Mouse (Mus musculus) spleen, adult 2 months (tissue): ENCODE results near the gene Dennd4b. TPM values are rescaled to one million over a fixed set of nuclear protein-coding genes. Genes with fewer than 3 reads are reported as not detected.

Source experiments
- DNase-seq, 2 experiments: peaks; one replicate each; pipeline versions ENCODE4 v3.0.0 to v3.0.0-alpha.2; 2012 to 2021; ENCODE audit warnings: low spot score in 2 of 2, low read depth in 1 of 2
- H3K27ac ChIP-seq: fragments of 200-500 bp; 2 replicates; pipeline ENCODE4 v1.5.1; 2012; ENCODE audit warnings: low read length, inconsistent platforms; ENCODE audit not compliant: insufficient read depth
- H3K27me3 ChIP-seq: fragments of 200-500 bp; 2 replicates; pipeline ENCODE4 v1.6.1; 2012; ENCODE audit warnings: mild to moderate bottlenecking, moderate library complexity, low read length, inconsistent platforms; ENCODE audit not compliant: control insufficient read depth, insufficient read depth
- H3K36me3 ChIP-seq: fragments of 200-500 bp; 2 replicates; pipeline ENCODE4 v1.6.1; 2012; ENCODE audit warnings: mild to moderate bottlenecking, low read length, inconsistent platforms; ENCODE audit not compliant: control insufficient read depth, insufficient read depth
- H3K4me1 ChIP-seq: fragments of 200-500 bp; 2 replicates; pipeline ENCODE4 v1.6.1; 2011; ENCODE audit warnings: inconsistent platforms; ENCODE audit not compliant: control insufficient read depth, insufficient read depth, insufficient read length
- H3K4me3 ChIP-seq: fragments of 200-500 bp; 2 replicates; pipeline ENCODE4 v1.5.1; 2011; ENCODE audit warnings: mild to moderate bottlenecking, inconsistent platforms; ENCODE audit not compliant: insufficient read depth, insufficient read length; ENCODE audit errors: extremely low read depth
- CTCF ChIP-seq: fragments of 200-500 bp; IDR thresholded peaks from 2 replicates; pipeline ENCODE4 v1.5.1; 2011; ENCODE audit warnings: mild to moderate bottlenecking, inconsistent platforms; ENCODE audit not compliant: insufficient read depth, insufficient read length, insufficient replicate concordance; ENCODE audit errors: extremely low read depth
- POLR2A ChIP-seq: fragments of 200-500 bp; IDR thresholded peaks from 2 replicates; pipeline ENCODE4 v1.6.1; 2011; ENCODE audit warnings: low read depth, low read length, inconsistent platforms
- WGBS: fragments of 180-500 bp; shearing (Covaris S2); methylation state at CpG from one replicate; pipeline ENCODE4 v1.1.7; 2018; 5-methylcytosine and 5-hydroxymethylcytosine counted together
- polyA plus RNA-seq: library from polyadenylated mRNA; depleted of rRNA; stranded (reverse); fragments of >200 nt; gene quantifications from 2 replicates; pipeline ENCODE4 v1.2.3, GENCODE M21; 2012; rRNA removed

Dennd4b gene
- polyA plus RNA-seq, 1 experiment = 155 TPM

GRCm38 (mm10) chr3:90313367-90313766, 48.4 kb downstream of the Dennd4b start:
- Histone ChIP-seq H3K27me3 (no peaks in the 10 kb centered on the region), H3K4me3 (no peak overlapping the region), H3K36me3 (no peaks in the 10 kb centered on the region), H3K27ac (no peak overlapping the region), H3K4me1 (peaks cover 2% of the 10 kb centered on the region; the same call in 1 of the 2 replicates)
- DNase-seq = no peak
- TF ChIP-seq POLR2A = no peak
- TF ChIP-seq CTCF = no peak

GRCm38 (mm10) chr3:90314241-90314640, 49.3 kb downstream of the Dennd4b start:
- Histone ChIP-seq H3K36me3 (no peaks in the 10 kb centered on the region), H3K4me1 (peaks cover 1% of the 10 kb centered on the region), H3K4me3 (no peak overlapping the region), H3K27ac (no peak overlapping the region), H3K27me3 (no peaks in the 10 kb centered on the region)
- TF ChIP-seq POLR2A (no peak), CTCF (no peak)
- DNase-seq = no peak

GRCm38 (mm10) chr3:90322289-90322688, 57.3 kb downstream of the Dennd4b start:
- Histone ChIP-seq H3K4me3 (no peak overlapping the region), H3K27ac (no peak overlapping the region), H3K36me3 (no peaks in the 10 kb centered on the region), H3K27me3 (no peaks in the 10 kb centered on the region), H3K4me1 (peaks cover 2% of the 10 kb centered on the region)
- WGBS = 40% methylated on average over 6 of the region's 6 CpGs
- DNase-seq = no peak
- no peak for TF ChIP-seq POLR2A
- TF ChIP-seq CTCF = no peak

- no peaks in the 10 kb centered on the region for H3K27me3 ChIP-seq
- peak; percentile 38 to 52 for DNase-seq
- WGBS = 27% methylated on average over 5 of the region's 5 CpGs
These were observed 58.1 kb downstream of the Dennd4b start for GRCm38 (mm10) chr3:90323119-90323518.

More at GRCm38 (mm10) chr3:90323119-90323518, 58.1 kb downstream of the Dennd4b start:
- peaks cover 2% of the 10 kb centered on the region for H3K4me1 ChIP-seq
- no peak for TF ChIP-seq POLR2A
- no peak for TF ChIP-seq CTCF
- H3K4me3 ChIP-seq = no peak overlapping the region
- no peak overlapping the region for H3K27ac ChIP-seq
- no peaks in the 10 kb centered on the region for H3K36me3 ChIP-seq

Other genes starting within 250 kb of the Dennd4b start
- gene 4933434E20Rik, start 213.5 kb upstream of the Dennd4b start, polyA plus RNA-seq = 24.0 and 24.5 TPM in 2 replicates
- gene Ubap2l, start 212.6 kb upstream of the Dennd4b start, polyA plus RNA-seq = 81.5 and 85.5 TPM in 2 replicates
- gene Tpm3, start 192.5 kb upstream of the Dennd4b start, polyA plus RNA-seq = 127 and 141 TPM in 2 replicates
- 0.53 and 0.56 TPM in 2 replicates for gene Nup210l, start 161.1 kb upstream of the Dennd4b start, polyA plus RNA-seq
- 1,209 and 1,253 TPM in 2 replicates for gene Rps27, start 51.5 kb upstream of the Dennd4b start, polyA plus RNA-seq
- 1.6 and 2.6 TPM in 2 replicates for gene Rab13, start 51.5 kb upstream of the Dennd4b start, polyA plus RNA-seq
- gene Jtb, start 33.6 kb upstream of the Dennd4b start, polyA plus RNA-seq = 60.3 and 66.4 TPM in 2 replicates
- gene Creb3l4, start 21.7 kb upstream of the Dennd4b start, polyA plus RNA-seq = 0.21 and 0.56 TPM in 2 replicates
- gene Slc39a1, start 17.0 kb upstream of the Dennd4b start, polyA plus RNA-seq = 40.5 and 43.3 TPM in 2 replicates
- 103 and 105 TPM in 2 replicates for gene Crtc2, start 11.0 kb upstream of the Dennd4b start, polyA plus RNA-seq
- gene Gatad2b, start 28.0 kb downstream of the Dennd4b start, polyA plus RNA-seq = 24.2 and 26.9 TPM in 2 replicates
- 10.4 and 11.2 TPM in 2 replicates for gene Slc27a3, start 124.8 kb downstream of the Dennd4b start, polyA plus RNA-seq
- gene Ints3, start 168.4 kb downstream of the Dennd4b start, polyA plus RNA-seq = 19.7 and 21.1 TPM in 2 replicates
- gene Npr1, start 200.7 kb downstream of the Dennd4b start, polyA plus RNA-seq = 15.4 and 16.1 TPM in 2 replicates
- gene Ilf2, start 210.9 kb downstream of the Dennd4b start, polyA plus RNA-seq = 12.3 and 12.6 TPM in 2 replicates
- 12.4 and 13.2 TPM in 2 replicates for gene Snapin, start 225.8 kb downstream of the Dennd4b start, polyA plus RNA-seq
- 32.9 and 34.0 TPM in 2 replicates for gene Chtop, start 244.3 kb downstream of the Dennd4b start, polyA plus RNA-seq
- 15.9 and 28.8 TPM in 2 replicates for gene S100a1, start 249.2 kb downstream of the Dennd4b start, polyA plus RNA-seq
- 27.0 and 30.0 TPM in 2 replicates for gene S100a13, start 249.2 kb downstream of the Dennd4b start, polyA plus RNA-seq